Mouse (Mus musculus): ENCODE results near the gene Arhgap32. TPM values are rescaled to one million over a fixed set of nuclear protein-coding genes. Genes with fewer than 3 reads are reported as not detected.
A peak's percentile ranks its signal among the peaks of the same experiment; 100 is the strongest.
"Not testable (repeated sequence)": the region's sequence is repeated elsewhere in the genome, so short reads cannot be mapped to it uniquely, and the experiment has no call there.

Arhgap32 gene
- total RNA-seq, 2 experiments from 2014 or later: 41.0 to 43.9 TPM

DNA sequence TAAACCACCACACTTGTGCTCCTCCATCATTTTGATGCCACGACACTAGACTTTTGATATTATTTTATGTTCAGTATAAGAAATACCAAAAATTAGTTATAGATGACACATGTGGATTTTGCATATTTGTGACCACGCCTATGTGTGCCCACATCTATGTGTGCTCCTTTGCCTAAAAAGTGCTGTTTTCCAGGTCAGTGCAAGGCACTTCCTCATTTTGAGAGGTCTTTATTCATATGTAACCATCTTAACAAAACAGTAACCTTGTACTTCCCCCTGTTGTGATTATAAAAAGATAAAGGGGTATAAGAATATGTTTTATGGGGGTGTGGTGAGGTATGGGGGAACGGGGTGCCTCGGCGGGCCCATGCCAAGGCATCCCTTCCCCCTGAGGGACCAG, 22.7 kb downstream of the Arhgap32 start:
- DNase-seq: no peak

GRCm38 (mm10) chr9:32139641-32140040, 23.7 kb downstream of the Arhgap32 start:
- no peak for DNase-seq

DNA sequence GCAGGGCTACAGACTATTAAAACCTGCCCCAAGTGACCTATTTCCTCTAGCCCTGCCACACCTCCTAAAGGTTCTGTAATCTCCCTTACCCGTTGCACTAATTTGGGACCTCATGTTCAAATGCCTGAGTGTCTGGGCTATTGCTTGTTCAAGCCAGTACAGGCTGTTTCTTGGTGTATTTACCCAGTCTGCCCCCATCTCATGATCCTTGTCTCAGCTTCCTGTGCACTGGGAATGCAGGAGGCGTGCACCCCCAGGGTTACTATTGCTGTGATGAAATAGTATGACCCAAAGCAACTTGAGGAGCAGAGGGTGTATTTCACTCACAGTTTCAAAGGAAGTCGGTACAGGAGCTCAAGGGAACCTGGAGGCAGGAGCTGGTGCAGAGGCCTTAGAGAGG, 26.9 kb downstream of the Arhgap32 start:
- no peak for DNase-seq

DNA sequence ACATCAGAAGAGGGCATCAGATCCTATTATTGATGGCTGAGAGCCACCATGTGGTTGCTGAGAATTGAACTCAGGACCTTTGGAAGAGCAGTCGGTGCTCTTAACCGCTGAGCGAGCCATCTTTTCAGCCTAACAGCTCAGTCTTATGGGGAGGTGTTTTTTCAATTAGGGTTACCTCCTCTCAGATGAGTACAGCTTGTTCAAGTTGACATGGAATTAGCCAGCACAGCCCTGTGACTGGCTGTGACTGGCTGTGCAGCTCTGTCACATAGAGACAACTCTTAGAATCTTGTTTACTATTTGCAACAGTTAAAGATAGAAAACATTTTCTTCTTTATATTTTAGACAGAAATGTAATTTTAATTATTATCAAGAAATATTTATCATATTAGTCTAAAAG, 27.5 kb downstream of the Arhgap32 start:
- no peak for DNase-seq

- DNase-seq: peak; percentile 17
These were observed 30.5 kb downstream of the Arhgap32 start for GRCm38 (mm10) chr9:32146257-32146996.

- no peak for DNase-seq
These were observed 33.3 kb downstream of the Arhgap32 start for GRCm38 (mm10) chr9:32149241-32149640.

- DNase-seq: no peak
These were observed 34.1 kb downstream of the Arhgap32 start for GRCm38 (mm10) chr9:32149836-32150642.

GRCm38 (mm10) chr9:32154727-32155371, 38.9 kb downstream of the Arhgap32 start:
- DNase-seq: no peak

DNA sequence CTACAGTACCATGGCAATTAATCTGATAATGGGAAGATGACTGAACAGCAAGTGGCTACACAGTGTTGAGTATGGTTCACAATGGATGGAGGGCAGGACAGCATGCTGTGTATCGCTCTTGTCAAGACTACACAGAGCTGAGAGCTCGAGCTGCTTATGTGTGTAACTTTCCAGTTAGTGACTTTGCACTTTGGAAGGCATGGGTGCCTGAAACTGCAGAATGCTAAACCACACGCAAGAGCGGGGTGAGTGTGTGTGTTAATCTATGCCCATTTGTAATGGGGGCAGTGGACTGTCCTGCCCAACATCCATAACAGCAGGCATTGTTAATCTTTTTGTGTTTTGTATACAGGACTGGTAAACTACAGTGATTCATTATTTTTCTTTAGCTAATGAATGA, 40.8 kb downstream of the Arhgap32 start:
- DNase-seq: no peak

GRCm38 (mm10) chr9:32157201-32157600, 41.3 kb downstream of the Arhgap32 start:
- DNase-seq: no peak

DNA sequence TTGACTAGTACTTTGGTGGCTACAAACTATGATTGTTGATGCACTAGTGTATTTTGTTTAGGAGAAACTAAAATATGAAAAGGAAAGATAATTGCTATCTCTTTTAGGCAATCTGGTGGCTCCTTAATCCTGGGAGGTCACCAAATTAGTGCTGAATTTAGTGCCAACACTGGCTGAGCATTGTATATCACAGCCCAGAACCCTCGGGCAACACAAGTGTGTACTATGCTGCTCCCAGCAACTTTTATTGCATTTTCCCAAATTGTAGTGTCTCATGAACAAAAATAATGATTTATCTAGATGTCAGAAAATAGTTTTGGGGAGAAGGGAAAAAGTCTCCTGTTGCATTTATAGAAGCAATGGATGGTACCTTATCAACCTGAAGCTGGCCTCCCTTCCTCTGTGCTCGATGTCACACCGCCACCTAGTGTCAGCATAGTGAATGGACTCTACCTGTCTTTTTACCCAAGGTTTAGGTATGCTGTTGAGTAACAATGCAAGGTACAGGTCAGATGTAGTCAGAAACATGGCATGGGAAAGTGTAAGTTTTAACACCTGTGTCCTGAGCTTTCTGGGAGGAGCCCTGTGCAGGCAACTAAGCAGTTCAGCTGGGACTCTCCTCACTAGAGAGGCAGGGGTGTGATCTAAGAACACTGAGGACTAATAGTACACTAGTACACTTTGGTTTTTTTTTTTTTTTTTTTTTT, 43.1 kb downstream of the Arhgap32 start:
- peak; percentile 81 for DNase-seq

DNA sequence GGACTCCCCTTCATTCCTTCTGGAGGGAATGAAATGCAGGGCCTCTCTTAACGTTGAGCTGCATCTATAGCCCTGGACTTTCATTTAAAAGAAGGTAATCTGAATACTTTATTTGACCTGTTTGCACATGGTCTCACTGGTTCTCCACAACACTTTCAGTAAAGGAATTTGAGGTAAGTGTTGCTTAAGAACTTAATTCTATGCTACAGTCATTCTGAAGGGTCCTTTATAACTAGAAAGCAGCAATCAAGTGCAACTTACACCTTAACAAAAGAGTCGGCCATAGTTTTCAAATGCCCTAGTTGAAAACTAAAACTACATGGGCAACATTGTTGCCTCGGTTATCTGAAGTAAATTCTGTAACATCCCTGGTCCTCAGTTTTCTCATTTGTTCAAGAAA, 43.8 kb downstream of the Arhgap32 start:
- no peak for DNase-seq

DNA sequence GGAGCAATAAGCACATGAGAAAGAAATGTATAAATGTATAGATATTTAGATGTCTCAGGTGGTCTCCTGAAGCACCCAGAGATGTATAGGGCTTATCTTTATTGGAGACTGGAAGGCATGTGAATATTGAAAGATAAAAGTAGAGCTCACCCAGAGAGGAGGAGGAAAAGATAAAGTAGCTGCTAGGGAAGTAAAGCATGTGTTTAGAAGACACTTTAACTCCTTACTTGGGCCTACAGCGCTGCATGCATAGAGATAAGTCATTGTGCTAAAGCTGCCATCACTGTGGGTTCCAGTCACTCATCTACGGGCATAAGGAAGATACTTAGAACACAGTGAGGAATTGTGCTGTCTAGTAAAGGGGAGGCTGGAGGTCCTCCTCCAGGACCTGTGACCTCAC, 46.9 kb downstream of the Arhgap32 start:
- DNase-seq: no peak

DNA sequence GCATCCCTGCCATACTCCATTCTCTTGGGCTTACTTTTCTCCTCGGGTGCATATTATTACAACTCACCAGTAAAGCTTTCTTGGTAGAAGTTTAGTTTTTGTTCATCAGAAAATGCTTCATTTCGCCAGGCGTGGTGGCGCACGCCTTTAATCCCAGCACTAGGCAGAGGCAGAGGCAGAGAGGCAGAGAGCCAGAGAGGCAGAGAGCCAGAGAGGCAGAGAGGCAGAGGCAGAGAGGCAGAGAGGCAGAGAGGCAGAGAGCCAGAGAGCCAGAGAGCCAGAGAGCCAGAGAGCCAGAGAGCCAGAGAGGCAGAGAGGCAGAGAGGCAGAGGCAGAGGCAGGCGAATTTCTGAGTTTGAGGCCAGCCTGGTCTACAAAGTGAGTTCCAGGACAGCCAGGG, 47.9 kb downstream of the Arhgap32 start:
- DNase-seq: not testable (repeated sequence)

DNA sequence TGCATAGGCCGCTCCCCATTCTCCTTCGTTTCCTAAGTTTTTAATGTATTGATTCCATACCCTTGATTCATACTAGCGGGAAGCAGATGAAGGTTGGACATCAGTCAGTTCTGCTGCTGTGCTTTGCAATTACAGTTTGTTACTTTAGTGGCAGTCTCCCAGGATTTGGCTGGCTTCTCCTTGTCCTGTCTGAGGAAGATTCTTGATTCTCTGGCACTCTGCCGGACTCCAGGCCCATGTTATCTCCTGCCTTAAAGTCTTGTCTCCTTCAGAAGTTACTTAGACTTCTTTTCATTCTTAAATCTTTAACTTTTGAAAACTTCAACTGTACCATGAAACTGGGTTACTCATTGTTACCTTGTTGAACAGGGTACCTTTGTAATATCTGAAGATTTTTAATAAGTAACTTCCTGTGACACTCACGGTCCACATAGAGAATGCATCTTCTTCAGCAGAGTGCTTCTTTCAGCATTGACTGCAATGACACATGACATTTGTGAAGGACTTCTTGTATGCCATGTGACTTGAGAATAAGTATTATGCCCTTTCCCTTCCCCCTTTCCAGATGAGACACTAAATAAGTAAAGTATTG, 52.7 kb downstream of the Arhgap32 start:
- DNase-seq: no peak

GRCm38 (mm10) chr9:32170713-32171112, 54.8 kb downstream of the Arhgap32 start:
- DNase-seq: no peak

GRCm38 (mm10) chr9:32176612-32177011, 60.7 kb downstream of the Arhgap32 start:
- DNase-seq: peak; percentile 43

DNA sequence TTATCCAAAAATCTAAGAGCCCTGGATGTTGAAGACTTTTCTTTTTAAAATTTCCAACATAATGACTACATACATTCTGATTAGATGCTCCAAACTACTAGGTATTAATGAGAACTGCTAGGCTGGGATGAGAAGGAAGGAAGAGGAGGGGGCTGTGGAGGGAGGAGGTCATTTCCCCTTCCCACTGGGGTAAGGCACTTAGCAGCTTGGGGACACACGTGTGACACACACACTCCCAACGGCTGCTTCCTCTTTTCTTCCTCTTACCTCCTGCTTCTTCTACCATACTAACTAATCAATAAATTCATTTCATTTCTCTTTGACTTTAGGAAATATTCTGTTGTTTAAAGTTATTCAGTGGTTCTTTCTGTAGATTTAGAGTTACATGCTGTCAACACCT, 65.2 kb downstream of the Arhgap32 start:
- no peak for DNase-seq

GRCm38 (mm10) chr9:32186489-32186888, 70.6 kb downstream of the Arhgap32 start:
- no peak for DNase-seq

- DNase-seq: no peak
These were observed 76.5 kb downstream of the Arhgap32 start for GRCm38 (mm10) chr9:32192295-32193073.

- DNase-seq: no peak
These were observed 88.6 kb downstream of the Arhgap32 start for GRCm38 (mm10) chr9:32204450-32204990.
